Mouse (Mus musculus) G1E (cell line): Measurements from ENCODE around the gene Fig4.

Source experiments
- CTCF ChIP-seq: IDR thresholded peaks from 2 replicates; pipeline ENCODE4 v1.5.1; 2012; ENCODE audit warnings: low read depth, low read length, inconsistent platforms, mixed read lengths
- GATA1 ChIP-seq: IDR thresholded peaks from 2 replicates; pipeline ENCODE4 v1.6.1; 2012; ENCODE audit warnings: borderline replicate concordance, low read length, inconsistent platforms, mixed read lengths
- GATA2 ChIP-seq: IDR thresholded peaks from 2 replicates; pipeline ENCODE4 v1.6.1; 2012; ENCODE audit warnings: low read depth, low read length, inconsistent platforms, borderline replicate concordance
- POLR2AphosphoS5 ChIP-seq: IDR thresholded peaks from 2 replicates; pipeline ENCODE4 v1.6.1; 2012; ENCODE audit warnings: low read depth, low read length, inconsistent platforms; ENCODE audit not compliant: insufficient replicate concordance
- TAL1 ChIP-seq: conservative IDR thresholded peaks from 2 replicates; pipeline ENCODE4 v1.6.1; 2012; ENCODE audit warnings: low read depth, low read length, inconsistent platforms, mixed read lengths

- no peak for TF ChIP-seq CTCF
- TF ChIP-seq GATA1: no peak
- TF ChIP-seq POLR2AphosphoS5: no peak
- TF ChIP-seq TAL1: no peak
- no peak for TF ChIP-seq GATA2
Measured at GRCm38 (mm10) chr10:41227626-41228025, 75.4 kb downstream of the Fig4 start.
